Mouse (Mus musculus) testis, postnatal 14 days (tissue): ENCODE results near the gene Relt.

Experiments
- DNase-seq: peaks from one replicate; pipeline ENCODE4 v3.0.0; 2021; ENCODE audit warnings: low spot score

Gene Relt

DNA sequence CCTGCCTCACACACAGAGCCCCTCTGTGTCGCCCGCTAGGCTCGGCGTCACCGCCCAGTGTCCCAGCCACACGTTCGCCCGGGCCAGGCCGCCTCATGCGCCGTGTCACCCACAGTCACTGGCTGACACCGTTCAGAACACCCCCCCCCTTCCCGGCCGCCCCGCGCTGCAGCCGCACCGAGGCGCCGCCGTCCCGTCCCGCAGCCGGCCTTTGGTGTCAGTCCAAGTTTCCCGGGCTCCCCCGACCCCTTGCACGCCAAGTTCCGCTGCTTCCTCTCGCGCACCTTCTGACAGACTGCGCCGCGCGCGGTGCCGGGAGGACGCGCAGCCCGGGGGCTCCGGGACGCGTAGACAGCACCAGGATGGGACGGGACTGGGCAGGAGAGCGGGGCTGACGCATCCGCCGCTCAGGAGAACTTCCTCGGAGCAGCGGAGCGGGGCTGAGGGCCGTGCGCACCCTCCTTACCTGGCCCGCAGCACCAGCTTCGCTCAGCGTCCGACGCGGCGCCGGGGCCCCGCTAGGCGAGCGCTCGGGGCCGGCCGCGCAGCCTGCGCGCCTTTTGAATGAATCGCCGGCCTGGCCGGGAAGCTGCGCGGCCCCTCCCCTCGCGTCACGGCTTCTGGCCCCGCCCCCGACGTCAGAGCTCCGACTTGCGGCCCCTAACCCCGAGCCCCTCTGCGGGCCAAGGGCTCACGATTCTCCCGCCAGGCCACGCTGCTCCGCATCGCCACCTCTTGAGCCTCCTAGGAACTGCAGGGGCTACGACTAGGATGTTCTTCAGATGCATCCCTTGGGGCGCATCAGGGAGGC is at the start of gene Relt:
Relt (minus strand) TSS at position 619 of the 811 bp plus-strand sequence.
- peak; percentile 95 for DNase-seq

GRCm38 (mm10) chr7:100911791-100912190 is 48.5 kb upstream of the Relt start:
- no peak for DNase-seq

- no peak for DNase-seq
These were observed 48.1 kb upstream of the Relt start for GRCm38 (mm10) chr7:100911246-100911770.

GRCm38 (mm10) chr7:100908567-100908966 is 45.3 kb upstream of the Relt start:
- DNase-seq: no peak

- no peak for DNase-seq
These were observed 44.8 kb upstream of the Relt start for GRCm38 (mm10) chr7:100908061-100908460.

- peak; percentile 57 for DNase-seq
These were observed 44.0 kb upstream of the Relt start for GRCm38 (mm10) chr7:100907231-100907630.

DNA sequence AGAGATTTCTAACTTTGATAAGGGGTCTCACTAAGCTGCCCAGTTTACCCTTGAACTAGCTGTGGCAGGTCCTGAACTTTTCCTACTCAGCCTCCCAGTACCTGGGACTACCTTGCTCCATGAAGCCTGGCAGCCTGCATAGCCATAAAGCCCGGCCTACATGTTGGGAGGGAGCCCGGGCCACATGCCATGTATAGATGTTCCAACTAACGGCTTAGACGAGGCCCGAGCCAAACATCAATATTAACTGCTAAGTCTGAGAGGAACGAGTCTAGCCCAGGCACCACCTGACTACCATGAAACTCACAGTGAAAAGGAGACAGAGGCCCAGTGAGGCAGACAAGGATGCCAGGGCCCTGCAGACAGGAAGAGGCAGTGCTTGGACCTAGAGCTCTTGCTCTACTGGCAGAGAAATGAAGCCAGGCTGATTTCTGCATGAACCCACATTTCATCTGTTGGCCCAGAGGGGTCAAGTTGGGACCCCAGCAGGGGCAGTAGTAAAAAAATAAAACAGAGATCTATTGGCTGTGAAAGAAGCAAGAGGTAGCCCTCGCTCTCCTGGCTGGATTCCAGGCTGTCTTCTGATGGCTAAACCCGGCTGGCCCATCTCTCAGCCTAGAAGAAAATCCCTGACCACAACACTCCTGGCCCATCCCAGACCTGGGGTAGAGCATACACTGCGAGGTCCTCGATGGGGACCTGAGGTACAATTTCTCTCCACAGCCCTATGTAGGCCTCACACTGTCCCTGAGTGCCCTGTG is 43.0 kb upstream of the Relt start:
- DNase-seq: no peak

DNA sequence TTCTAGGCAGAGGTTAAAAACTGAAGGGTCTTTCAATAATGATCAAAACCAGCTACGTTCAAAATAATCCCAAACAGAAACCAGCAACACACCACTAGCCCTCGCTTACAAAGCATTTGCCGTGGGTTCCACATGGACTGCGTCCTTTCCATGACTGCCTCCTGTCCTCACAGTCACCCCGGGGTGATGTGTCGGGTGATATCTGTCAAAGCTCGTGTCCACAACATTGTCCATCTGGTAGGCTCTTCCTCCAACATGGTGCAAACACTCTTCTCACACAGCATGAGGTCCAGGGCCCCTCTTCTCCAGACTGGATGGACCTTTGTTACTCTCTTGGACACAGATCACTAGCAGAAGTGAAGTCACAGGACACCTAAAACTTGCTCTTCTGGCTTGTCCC is 41.8 kb upstream of the Relt start:
- DNase-seq: no peak

DNA sequence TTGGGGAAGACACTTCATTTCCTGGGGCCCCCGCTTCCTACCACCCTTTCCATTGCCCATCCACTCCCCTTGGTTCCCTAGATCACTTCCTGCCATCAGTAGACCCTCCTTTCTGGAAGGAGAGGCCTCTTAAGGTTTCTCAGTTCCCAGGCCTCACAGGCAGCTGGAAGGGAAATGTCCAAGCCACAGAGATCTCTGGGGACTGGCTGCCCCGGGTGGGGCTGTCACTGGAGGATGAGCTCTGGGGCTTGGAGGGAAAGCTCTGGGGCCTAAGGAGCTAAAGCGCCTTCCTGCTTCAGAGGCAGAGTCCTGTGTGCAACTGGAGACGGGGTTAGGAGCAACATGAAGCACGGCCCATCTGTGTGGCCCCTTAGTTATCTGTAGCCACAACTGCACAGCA is 41.4 kb upstream of the Relt start:
- DNase-seq: no peak

DNA sequence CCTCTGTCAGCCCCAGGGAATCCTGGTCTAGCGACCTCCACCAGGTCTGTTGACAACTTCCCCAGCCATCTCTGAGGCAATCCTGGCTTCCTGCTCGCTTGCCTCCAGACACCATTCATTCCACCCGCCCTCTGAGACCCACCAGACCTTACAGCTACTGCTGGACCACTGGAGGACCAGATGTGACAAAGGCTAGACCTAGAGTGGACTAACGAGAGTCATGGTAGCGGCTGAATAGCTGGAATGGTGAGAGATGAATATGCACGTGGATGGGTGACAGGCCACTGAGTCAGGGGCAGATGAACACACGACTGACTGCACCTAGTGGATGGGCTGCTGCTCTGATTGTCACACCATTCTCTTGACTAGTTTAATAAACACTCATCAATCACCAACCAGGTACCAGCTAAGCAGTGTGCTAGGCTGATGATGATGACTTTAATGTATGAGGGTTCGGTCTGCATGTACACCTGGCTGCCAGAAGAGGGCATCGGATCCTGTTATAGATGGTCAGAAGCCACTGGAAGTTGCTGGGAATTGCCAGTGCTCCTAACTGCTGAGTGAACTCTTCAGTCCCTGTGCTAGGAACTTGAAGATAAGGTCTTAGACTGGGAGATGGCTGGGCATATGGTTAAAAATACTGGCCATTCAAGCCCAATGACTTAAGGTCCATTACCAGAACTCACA is 39.3 kb upstream of the Relt start:
- DNase-seq: no peak

DNA sequence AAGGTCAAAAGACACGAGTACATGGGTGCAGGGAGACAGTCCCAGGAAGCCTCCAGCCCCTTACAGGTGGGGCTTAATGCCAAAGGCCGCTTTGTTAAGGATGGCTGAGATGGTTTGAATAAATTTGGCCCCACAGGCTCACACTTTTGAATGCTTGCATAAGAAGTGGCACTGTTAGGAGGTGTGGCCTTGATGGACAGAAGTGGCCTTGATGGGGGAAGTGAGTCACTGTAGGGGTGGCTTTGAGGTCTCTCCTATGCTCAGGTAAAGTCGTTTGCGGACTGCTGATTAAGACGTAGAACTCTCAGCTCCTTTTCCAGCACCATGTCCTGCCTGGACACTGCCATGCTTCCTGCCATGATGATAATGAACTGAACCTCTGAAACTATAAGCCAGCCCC is 34.6 kb upstream of the Relt start:
- DNase-seq: no peak

DNA sequence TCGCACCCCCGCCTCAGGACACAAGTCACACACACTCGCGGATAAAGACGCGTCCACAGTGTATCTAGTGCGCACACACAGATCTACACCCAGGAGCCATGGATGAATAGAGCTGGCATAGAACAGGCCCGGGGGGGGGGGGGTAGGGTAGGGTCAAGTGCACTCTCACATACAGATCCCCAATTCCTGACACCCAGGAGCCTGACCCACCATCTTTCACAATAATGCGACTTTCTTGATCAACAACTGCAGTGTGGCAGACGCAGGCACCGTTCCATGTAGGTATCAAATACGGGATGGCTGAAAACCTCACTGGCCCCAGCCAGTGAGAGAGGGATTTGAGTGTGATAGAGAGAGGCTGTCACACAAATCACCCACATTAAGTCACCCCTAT is 31.6 kb upstream of the Relt start:
- no peak for DNase-seq

DNA sequence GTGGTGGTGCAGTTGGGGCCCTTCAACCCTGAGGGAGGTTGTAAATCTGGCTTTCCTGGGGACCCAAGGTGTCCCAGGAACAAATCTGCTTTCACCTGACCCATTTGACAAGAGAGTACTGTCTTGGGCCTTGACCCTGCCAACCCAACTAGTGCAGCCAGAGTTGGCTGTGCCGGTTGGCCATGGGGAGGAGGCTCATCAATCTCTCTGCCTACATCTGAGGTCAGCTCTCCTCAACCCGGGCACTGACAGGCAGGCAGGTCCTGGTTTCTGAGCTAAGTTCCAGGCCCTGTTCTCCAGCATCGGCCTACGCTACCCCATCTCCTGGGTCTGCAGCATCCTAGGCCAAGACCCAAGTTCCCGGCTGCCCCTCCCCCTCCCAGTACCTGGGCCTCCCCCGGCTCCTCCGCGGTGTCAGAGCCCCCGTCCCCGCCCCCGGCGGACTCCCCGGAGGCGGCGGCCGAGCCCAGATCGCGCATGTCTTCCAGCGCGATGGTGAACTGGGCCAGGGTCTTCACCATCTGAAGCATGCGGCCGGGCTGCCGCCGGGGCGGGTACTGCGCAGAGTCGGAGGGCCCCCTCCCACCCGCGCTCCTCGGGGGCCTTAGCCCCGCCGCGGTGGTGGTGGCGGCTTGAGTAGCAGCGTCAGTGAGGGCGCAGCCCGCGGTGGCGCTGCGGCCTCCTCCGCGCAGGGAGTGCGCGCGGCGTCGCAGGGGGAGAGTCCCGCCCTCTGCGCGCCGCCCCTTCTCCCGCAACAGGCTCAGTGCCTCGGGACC is 31.0 kb upstream of the Relt start:
- DNase-seq: peak; percentile 48

GRCm38 (mm10) chr7:100893249-100894056 is 30.2 kb upstream of the Relt start:
- DNase-seq: no peak

DNA sequence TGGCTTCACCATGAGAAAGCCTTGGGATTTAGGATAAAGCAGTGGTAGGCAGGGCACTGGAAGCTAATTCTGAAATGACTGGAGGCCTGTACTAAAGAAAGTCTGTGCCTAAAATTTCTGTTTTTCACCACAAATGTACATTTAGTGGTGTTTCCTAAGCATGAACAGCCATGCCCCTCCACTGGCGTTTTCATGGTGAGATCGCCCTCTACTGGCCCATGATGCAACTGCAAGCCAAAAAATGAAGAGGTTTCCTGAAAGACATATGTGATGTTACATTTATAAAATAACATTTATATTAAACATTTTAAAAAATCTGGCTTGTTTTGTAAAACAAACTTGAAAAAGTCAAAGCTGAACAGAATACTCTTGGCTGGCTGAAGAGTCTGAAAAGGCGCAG is 23.3 kb upstream of the Relt start:
- no peak for DNase-seq

- DNase-seq: no peak
These were observed 21.2 kb upstream of the Relt start for GRCm38 (mm10) chr7:100884460-100884859.

GRCm38 (mm10) chr7:100881950-100882349 is 18.7 kb upstream of the Relt start:
- no peak for DNase-seq

GRCm38 (mm10) chr7:100881531-100881930 is 18.3 kb upstream of the Relt start:
- no peak for DNase-seq

DNA sequence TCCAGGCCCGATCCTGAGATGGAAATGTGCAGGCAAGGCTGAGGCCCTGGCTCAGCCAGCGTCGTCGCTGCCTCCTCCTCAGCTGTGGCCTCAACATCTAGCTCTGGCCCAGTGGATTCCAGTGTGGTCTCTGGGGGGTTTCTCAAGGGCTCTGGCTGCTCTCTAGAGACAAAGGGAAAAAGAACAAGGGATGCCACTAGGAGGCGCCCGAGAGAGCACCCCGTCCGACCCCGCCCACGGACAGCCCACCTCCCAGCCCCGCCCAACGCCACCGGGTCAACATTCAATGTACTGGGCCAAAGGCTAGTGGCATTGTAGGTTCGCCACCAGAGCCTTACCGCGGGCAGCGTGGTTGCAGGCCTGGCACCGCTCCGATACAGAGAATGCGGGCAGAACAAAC is 16.3 kb upstream of the Relt start:
- peak; percentile 61 for DNase-seq

GRCm38 (mm10) chr7:100876771-100877170 is 13.5 kb upstream of the Relt start:
- no peak for DNase-seq

DNA sequence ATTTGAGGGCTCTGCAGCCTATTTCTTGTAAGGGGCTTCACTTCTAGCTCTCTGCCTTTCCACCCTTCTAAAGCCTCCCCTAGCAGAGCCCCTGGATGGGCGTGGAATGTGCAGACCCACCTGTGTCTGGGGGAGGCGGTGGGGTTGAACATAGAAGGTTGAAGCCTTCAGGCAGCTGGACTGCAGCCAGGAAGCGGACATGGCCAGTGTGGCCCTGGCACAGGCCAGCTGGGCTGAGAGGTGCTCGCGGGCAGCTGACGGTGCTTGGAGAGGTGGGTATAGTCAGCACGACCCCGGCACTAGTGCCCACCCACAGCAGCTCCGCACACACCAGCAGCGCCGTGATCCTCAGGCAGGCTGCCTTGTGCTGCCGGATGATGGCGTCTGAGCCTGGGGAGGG is 13.0 kb upstream of the Relt start:
- DNase-seq: no peak
